Mouse (Mus musculus): ENCODE measurements around the gene Phlpp1. TPM values are rescaled to one million over a fixed set of nuclear protein-coding genes. Genes with fewer than 3 reads are reported as not detected.

The Phlpp1 gene
- total RNA-seq, 2 experiments from 2014 or later, result 9.1 to 11.0 TPM

DNA sequence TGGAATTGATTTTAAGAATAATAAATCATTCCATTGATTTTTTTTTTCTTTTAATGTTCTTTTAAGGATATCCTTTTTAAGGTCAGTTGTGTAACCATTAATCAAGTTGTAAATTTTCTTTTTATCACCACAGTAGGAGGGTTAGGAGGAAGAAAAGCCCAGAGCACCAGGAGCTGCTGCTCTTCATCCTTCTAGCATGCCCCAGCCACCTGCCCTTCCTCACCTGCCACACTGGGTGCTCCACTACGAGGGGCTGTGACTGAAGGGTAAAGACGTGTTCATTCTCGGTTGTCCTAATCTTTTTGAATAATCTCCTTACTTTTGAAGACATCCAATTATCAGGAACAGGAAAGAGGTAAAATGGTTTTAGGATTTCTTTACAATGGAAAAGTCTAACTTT lies 22.7 kb downstream of the Phlpp1 start:
- no peak for DNase-seq

DNA sequence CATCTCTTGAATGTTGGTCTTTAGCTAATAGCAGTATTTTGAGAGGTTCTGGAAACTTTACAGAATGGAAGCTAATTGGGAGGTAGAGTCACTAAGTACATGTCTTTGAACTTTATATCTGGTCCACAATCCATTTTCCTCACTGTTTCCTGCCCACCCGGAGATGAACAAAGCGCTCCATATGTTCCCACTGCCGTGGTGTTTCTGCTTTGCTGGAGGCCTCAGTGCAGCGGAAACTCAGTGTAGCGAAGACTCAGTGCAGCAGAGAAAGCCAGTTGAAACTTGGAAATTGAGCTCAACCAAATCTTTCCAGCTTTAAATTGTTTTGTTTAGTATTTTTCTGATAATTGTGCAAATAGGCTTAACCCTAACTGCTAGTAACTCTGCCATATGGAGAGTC lies 26.4 kb downstream of the Phlpp1 start:
- no peak for DNase-seq

DNA sequence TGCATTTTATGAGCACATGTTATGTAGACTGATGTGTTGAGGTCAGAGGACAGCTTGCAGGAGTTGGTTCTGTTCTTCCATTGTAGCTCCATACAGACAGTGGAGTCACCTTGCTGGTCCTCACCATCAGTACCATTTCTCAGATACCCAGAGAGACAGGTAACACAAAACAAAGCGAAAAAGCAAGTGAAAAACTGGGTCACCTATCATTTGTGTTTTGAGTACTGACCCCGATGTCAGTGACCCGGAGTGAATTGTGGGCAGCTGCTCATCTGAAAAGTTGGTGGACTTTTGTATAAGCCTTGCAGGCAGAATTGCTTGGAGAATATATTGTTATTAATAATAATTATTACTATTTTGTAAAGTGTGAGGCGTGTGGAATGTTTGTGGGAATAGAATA lies 27.6 kb downstream of the Phlpp1 start:
- DNase-seq, result no peak

DNA sequence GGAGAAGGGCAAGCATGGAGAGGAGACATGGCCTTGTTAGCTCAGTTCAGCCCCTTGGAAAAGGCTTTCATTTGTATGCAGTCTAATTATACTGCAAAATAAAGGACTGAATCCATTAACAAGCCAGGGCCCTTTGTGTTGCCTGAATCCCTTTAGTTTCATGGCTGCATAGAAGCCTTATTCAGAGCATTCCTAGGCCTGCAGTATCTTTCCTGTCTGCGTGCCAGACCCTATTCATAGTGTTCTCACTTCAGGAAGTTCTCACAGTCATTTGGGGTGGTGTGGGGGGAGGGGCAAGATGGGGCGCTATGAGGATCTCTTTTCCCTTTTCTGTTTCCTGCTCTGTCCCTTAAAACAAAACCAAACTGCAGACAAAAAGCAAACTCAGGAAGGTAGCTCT lies 28.1 kb downstream of the Phlpp1 start:
- peak; percentile 32 for DNase-seq

DNA sequence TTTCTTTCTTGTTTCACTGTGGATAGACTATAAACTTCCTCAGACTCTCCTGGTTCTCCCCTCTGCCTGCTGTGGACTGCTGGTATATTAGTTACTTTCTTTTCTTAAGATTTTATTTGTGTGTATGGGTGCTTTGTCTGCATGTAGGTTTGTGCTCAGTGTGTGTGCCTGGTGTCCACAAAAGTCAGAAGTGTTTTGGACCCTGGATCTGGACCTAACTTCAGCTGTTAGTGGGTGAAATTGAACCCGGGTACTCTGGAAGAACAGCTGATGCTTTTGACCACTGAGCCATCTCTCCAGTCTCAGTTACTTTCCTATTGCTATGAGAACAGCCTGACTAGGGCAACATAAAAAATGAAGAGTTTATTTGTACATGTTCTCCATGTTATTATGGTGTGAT lies 29.5 kb downstream of the Phlpp1 start:
- no peak for DNase-seq

DNA sequence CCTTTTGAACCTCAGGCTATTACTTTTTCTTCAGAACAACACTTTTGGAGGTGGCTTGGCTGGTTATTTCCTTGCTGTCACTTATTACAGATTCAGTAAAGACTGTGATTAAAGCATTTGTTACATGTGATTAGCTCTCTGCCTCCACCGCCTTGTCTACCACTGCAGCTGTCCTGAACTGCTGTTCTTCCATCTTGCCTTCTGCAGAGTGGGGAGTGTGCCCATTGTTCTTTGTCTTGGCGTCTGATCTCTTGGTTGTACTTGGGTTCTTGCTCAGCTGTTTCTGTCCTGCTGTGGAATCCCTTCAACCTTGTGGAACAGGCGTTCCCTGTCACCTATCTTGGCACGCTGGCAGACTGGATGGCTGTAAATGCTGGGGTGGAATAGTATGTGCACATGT lies 30.4 kb downstream of the Phlpp1 start:
- no peak for DNase-seq

DNA sequence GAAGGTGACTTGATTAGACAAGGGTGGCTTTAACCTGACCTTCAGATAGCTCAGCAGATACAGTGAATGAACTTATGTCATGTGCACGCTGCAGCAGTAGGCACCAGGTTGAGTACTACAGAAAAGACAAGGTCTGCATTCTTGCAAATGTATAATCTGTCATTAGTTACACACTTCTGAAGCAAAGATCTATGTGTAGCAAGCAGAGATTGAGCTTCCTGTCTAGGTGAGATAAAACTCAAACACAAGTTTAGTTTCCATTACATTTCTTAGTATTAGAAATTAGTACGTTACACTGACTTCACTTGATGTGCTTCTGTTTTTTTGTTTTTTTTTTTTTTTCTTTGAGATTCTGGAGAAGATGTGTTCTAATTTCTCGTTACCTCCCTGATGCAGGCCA lies 32.4 kb downstream of the Phlpp1 start:
- no peak for DNase-seq

DNA sequence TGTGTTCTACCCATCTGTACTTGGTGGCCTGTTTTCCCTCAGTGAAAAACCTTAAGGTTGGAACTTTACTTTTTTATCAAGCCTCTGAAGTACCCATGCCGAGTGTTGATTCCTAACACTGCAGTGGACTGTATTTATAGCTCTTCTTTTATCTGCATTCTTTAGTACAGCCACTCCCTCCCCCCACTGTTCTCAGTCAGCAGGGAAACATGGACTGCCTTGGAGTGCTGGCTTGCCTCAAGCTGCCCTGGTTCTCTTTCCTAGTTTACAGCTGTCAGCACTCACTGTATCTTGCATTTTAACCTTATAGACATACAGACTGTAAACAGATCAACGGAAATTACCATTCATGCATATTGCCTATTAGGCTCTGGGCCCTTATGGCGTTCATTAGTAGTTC lies 32.8 kb downstream of the Phlpp1 start:
- DNase-seq, result no peak

DNA sequence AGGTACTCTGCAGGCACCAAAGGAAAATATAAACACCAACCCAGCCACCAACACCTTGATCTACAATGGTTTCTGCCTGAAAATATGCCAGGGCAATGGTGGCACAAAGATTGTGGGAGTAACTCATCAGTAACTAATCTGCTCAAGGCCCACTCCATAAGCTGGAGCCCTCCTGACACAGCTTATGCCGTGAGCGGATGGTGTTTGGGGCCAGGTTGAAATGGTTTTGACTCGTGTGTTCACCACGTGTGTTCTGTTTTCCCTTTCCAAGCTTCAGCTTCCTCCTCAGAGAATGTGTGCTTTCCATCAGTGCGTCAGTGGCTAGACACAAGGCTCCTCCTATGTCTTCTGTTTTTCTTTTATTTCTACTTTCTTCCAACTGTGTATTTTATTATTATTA lies 37.0 kb downstream of the Phlpp1 start:
- DNase-seq, result no peak

DNA sequence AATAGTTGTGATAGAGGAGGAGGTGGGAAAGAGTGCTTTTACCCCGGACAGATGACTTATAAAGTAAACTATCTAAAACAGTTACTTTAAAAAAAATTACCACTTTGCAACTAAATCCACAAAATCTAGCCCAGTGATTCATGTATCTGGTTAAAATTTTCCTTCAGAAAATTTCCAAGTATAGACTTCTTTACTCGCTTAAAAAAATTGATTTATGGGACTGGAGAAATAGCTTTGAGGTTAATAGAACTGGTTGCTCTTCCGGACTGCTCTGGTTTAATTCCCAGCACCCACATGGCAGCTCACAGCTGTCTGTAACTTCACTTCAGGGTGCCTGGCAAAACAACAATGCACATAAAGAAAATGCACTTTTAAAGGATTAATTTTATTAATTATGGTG lies 38.9 kb downstream of the Phlpp1 start:
- no peak for DNase-seq

DNA sequence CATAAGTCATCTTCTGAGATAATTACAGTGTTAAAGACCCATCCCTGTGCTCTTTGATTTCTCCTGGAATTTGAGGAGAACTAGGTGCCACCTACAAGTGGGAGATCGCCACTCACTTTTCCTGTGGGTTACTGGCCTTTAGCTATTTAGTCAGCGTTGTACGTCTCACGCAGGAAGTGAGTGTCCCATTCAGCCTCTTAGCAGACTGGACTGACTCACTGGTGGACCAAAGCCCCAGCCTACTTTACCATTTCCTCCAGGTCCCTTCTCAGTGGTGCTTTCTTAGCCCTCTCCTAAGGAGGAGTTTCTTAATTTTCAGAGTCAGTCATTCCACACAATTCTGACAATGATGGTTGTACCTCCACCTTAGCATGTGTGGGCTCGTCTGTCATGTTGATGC lies 39.6 kb downstream of the Phlpp1 start:
- DNase-seq, result no peak

DNA sequence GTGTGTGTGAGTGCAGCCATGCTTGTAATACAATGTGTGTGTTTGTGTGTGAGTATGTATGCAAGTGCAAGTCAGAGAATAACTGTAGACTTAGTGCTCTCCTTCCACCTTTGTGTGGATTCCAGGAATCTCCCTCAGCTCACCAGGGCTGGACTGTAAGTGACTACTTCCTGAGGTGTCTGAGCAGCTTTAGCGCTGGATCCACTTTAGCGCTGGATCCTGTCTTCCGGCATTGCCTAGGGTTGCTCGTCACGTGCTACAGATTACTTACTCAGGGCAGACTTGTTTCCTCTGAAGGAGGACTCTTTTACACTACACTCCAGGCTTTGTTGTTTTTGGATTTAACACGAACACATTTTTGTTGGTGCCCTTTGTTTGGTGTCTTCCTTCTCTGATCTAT lies 48.9 kb downstream of the Phlpp1 start:
- DNase-seq, result no peak

DNA sequence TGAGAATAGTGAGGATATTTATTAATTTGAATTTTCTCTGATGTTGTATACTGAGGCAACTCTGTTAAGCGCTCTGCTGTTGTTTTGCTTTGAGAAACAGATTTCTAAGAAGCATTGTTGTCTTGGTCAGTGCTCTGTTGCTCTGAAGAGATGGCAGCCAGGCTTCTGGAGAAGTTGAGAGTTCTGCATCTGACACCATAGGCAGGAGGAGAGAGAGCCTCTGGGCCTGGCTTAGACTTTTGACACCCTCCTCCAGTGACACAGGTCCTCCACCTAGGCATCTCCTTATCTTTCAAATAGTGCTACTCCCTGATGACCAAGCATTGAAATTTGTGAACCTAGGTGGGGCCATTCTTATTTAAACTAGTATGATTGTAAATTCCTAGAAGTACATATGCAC lies 49.8 kb downstream of the Phlpp1 start:
- no peak for DNase-seq

DNA sequence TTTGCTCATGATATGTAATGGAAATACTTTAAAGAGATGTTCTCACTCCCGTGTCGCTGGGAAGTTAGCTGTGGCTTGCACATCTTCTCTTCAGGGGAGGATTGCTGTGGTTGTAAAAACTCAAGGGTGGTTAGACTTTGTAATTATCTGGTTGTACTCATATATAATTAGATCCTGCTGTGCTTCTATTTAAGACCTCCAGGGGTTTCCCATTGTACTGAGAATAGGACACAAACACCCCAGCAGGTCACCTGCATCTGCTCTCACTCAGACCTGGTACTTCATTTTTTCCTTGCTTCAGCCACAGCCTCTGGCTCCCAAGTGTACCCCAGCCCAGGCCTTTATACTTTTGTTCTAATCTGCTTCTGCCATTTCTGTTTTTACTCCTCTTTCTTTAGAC lies 50.4 kb downstream of the Phlpp1 start:
- no peak for DNase-seq

DNA sequence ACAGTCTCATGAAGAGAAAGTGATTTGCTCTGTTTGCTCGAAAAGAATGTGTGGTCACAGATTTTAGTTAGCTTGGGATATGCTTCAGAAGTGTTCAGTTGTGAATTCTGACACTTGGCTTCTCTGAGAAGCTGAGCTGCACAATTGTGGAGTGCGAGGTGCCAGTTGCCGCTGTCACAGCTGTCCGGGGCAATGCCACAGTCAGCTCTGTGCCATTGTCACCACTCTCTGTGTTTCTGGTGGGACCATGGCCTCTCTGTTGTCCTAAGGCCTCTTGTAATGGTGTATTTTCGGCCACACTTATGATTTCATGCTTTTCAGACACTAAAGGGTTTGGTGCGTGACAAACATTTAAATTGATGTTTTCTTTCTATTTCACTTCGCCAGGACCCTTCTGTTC lies 55.1 kb downstream of the Phlpp1 start:
- no peak for DNase-seq

DNA sequence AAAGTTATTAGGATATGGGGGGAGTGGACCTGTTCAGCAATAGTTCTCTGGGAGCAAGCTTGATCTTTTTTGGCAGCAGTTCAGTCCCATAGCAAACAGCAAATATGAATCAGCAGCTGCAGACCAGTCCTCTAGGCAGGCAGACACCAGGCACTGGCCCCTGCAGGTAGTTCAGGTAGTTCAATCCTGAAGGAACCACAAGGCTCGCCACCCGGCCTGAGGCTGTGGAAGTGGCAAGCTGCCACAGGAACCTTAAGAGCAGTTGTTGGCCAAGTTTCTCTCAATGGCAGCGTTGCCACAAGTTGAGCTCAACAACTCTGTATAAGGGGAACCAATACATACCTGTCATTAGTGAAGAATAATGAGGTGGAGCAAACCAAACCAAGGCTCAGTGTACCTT lies 58.8 kb downstream of the Phlpp1 start:
- no peak for DNase-seq

DNA sequence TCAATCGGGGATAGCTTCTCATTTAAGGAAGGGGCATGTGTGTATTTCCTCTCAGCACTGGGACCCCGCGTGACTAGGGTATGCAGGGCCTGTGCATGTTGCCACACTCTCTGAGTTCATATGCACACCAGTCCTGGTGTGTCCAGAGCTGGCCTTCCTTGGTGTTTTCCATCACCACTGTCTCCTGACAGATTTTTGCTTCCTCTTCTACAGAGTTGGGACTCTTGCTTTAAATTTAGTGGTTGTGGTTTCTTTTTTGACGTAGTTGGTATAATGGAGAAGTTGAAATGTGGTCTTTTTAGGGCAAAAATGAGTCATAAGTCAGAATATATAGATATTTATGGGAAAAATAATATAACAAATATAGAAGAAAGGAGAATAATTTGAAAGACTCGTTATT lies 59.8 kb downstream of the Phlpp1 start:
- DNase-seq, result no peak

DNA sequence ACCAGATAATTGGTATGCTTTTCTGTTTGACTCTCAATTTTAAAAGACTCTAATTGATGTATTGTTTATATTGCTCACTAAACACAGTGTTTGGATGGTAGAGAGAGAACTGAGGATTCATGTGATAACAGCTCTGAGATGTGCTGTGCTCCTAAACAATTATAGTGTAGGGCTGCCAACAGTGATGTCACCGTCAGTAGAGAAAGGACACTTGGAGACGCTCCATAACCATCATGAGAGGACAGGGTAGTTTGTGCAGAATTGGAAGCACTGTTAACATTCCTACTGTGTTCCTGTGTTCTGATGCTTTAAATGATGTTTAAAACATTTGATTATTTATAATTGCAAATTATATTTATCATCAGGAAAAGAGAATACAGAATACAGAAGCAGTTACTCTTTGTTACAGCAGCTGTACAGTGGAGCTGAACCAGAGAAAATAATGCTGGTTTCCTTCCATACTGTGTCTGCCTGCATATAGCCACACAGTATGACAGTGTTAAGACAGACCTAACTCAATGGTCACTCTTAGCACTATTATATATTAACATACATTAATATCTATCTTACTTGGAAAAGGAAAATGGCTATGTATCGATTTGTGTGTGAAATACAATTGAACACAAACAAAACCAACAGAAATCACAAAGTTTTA lies 60.4 kb downstream of the Phlpp1 start:
- no peak for DNase-seq

DNA sequence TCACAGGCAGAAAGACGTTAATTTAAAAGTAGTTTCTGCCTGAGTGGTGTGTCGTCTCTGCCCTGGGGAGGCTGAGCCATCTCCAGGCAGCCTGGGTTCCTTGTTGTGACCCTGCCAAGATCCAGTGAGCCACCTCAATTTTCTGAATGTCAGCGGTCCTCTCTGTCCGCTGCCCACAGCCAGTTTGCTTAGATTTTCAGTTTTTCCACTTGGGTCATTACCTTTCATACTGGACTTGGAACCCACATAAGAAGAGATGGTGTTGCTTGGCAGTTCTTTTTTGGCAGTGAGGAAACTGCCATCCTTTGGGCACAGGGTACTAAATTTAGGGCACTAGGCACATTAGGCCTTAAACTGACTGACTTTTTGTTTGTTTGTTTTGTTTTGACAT lies 60.9 kb downstream of the Phlpp1 start:
- DNase-seq, result no peak

DNA sequence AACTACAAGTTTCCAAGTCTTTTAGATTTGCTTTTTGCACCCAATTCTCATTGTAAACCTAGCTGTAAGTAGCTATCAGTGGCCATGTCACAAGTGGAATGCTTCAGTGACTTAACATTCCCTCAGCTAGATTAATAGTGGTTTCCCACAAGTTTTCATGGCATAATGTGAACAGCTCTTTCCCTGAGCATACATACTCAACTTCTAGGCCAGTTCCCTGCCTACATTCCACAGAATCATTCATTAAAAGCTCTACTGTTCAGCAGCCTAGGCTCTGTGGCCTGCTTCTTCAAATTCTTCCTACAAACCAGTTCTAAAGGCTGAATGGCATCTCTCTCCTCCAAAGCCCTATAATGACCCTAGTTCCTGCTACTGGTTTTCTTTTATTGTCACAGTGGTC lies 65.4 kb downstream of the Phlpp1 start:
- no peak for DNase-seq

DNA sequence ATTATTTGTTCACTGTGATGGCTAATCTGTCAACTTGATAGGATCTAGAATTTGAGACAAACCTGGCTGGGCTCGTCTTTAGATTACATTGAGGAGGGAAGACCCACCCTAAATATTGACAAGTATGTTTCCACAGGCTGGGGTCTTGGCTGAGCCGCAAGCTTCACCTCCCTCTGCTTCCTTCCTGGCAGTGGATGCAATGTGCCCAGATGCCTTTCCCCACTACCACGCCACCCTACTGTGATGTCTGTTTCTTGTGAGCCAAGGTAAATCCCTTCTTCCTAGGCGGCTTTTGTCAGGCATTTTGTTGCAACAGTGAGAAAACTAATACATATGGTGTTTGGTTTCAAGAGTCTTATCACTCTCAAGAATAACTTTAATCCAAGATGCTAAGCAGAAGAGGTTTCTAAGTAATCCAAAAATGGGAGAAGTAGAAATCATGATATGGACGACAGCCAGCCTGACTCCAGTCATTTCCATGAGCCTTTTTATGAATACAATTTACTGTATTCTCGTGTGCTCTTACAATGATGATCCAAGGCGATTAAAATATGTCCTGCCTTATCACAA lies 68.6 kb downstream of the Phlpp1 start:
- DNase-seq, result no peak

DNA sequence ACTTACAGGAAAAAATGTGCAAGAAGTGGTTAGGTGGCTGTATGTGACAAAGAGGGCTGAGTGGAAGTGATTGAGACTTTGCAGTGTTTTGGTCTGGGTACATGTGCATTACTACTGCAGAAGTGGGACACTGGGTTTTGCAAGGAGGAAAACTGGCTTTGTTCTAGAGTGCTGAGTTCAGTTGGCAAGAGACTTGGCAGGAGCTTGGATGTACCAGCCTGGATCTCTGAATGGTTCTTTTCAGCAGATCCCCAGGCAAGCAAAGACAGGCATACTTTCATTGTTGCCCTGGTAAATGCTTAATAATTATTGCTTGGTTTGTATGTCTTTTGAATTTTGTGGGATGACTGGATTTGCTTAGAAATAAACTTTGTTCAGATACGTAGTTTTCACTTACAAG lies 69.5 kb downstream of the Phlpp1 start:
- no peak for DNase-seq

DNA sequence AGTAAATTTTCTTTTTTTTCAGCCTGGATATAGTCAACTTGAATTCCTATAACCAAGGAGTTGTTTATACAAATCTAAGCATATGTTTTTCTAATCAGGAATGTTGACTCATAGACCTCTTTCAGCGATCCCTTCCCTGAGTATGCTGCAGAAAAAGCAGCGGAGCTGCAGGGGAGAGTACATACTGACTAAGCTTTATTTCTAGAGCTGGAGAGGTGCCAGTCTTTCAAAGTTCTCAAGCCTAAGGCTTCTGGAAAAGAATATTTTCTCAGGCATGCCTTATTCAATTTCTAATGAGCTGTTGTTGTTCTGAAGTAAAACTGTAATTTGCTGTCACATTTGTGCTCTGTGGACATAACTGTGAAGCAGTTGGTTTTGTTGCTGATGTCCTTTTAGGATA lies 70.6 kb downstream of the Phlpp1 start:
- no peak for DNase-seq

DNA sequence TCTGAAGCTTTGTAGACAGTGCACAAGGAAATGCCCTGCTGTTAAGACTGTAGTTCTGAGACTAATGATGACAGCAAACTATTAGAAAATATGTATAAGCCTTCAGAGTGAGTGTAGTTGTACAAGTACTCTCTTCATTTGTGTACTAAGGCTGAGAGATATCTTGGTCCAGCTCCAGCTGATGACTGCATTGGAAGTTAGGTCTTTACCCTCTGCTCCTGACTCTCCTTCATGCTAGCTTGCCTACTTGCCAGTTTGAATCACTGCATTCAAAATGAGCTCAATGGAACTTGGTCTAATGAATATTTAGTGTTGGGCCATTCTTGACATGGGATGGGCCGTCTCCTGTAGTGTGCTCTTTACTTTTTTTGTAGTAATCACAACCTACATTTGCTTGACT lies 71.8 kb downstream of the Phlpp1 start:
- DNase-seq, result no peak

DNA sequence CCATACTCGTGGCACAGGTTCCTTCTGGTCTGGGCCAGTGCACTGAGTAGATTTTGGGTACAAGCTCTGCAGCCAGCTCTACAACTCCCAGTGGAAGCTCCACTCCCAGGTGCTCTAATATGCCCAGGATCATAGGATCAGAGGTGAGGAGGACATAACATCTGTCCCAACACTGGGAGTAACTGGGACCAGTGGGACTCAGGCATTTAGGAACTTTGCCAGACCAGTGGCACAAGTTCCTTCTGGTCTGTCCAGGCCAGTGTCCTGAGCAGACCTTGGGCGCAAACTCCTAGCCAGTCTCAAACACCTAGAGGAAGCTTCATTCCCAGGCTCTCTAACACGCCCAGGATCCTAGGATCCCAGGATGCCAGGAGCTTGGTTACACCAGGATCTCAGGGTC lies 72.7 kb downstream of the Phlpp1 start:
- DNase-seq, result no peak
